Mouse (Mus musculus) skeletal muscle tissue, adult 2 months (tissue): ENCODE measurements around the gene Nsmf.

Source experiments
- DNase-seq: peaks from one replicate; pipeline ENCODE4 v3.0.0-alpha.2; 2012; ENCODE audit warnings: low read depth, low spot score

Gene Nsmf

DNA sequence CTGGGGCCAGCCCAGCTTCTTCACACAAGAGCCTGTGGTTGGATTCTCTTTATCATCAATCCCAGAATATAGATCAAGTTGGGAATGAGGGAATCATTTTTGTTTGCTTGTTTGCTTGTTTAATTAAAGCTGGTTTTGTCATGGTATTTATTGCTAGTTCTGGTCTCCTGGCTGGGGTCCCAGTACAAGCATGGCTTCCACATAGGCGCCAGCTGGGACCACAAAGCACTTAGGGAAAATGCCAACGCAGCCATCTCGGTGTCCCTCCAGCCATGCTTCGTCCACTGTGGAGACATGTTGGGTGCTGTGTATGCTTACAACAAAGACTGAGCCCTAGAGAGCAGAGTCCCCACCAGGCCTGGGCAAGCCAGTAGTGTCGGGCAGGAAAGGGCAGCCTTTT is 31.4 kb downstream of the Nsmf start:
- DNase-seq = no peak

DNA sequence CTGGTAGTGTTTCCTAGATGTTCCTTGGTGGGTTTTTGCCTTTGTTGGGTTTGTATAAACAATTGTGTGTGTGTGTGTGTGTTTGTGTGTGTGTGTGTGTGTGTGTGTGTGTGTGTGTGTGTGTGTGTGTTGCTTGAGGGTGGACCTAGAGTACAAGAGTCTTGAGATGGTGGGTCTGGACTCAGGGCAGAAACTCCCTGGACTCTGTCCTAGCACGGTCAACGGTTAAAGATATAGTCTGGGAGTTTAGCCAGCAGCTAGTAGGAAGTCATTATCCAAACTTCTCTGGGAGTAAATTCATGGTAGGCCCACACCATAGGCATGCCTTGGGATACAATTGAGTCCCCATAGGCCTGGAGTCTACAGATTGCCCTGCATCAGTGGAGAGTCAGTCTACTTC is 33.7 kb downstream of the Nsmf start:
- DNase-seq = no peak

DNA sequence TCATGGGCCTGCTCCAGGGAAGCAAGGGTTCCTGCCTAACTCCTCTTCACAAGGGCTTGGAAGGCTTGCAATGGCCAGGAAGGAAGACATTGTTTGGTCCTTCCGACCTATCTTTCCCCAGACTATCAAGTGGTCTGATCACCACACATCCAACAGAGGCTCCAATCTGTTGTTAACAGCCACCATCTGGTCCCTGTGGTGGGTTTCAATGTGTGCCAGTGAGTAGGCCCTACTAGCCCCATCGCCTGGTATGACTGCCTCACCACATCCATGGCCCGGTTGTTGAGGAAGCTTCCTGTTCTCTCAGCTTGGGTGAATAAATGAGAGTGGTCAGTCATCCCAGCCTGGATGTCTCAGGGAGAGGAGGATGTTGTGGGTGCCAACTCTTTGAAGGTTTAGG is 34.5 kb downstream of the Nsmf start:
- no peak for DNase-seq

DNA sequence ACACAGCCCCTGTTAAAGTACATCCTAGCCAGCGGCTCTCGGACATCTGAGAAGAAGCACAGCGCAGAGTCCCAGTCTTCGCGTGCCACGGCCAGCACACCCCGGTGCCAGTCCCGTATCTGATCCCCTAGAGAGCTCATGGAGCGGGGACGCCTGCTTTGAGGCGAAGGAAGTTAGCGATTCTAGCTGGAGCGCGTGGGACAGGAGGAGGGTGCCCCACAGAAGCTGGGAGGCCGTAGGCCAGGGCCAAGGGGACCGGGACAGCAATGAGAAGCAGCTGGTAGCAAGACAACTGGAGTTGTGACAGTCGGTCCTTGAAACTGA is 40.6 kb downstream of the Nsmf start:
- no peak for DNase-seq

DNA sequence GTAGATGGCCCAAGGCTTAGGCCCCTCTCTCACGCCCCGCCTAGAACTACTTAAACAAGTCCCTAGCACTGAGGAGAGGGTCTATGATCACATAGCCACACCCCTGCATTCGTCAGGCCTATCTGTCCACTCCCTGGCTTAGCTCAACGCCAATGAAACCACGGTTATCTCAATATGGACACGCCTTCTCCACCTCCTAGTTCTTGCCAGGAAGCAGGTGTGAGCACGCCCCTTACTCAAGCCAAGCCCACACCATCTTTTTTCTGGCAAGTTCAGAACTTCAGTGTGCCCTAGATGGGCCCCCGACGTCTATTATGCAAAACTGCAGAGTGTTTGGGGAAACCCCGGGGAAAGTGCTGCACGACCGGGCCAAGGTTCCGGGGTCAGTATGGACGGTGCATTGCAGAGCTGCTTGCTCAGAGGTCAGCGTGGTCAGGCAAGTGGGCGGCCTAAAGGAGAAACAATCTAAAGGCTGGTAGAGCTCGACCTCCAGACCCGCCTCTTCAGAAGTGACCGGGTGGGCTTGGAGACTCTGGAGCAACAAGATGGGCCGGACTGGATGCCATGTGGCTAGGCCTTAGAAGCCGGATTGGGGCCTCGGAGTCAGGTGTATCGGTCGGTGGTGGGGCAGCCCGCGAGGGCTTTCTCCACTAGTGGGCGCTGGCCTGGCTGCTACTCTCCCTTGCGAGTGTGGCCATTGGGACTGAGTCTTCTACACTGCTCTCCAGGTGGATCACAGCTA is 41.1 kb downstream of the Nsmf start, which contains the start of gene Noxa1:
Gene Noxa1, minus strand, starts transcription at position 41 of the 742 bp plus-strand sequence.
- DNase-seq = no peak

DNA sequence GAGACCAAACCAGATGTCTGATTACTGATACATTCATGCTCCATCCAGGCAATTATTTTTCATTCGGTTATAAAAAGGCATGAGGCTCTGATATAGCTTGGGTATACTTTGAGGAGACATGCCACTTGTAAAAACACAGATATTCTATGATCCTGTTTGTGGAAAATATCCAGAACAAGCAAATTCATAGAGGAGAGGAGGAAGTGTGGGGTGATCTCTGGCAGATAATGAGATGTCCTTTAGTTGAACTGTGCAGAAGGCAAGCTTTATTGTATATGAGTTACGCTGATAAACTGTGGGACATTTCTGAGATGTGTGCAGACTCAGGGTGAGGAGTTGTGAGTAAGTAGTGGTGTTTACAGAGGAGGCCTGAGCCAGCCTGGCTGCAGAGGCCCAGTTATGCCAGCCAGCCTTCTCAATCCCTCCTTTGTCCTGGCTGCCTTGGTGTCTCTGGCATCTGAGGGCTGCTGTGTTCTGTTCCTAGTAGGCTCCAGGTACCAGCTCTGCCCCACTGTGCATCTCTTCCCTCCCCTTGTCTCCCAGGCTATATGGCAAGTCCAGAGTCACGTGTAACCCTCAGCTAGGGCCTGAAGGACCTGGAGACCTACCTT is 44.0 kb downstream of the Nsmf start:
- no peak for DNase-seq

DNA sequence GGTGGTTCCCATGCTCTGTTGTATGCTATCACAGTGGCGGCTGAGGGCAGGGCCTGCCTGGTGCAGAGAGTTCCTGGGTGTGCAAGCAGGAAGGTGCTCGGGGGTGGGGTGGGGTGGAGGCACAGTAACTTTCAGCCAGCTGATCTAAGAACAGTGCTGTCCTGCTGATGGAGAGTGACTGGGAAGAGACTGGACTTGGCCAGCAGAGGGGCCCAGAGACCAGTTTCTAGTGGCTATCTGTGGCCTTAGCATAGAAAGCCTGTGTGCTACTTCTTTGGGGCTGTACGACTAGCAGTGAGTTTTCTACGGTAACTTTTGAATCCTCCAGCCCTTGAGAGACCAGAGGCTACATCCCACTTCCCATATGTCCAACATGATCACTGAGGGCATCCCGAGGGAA is 44.8 kb downstream of the Nsmf start:
- no peak for DNase-seq

DNA sequence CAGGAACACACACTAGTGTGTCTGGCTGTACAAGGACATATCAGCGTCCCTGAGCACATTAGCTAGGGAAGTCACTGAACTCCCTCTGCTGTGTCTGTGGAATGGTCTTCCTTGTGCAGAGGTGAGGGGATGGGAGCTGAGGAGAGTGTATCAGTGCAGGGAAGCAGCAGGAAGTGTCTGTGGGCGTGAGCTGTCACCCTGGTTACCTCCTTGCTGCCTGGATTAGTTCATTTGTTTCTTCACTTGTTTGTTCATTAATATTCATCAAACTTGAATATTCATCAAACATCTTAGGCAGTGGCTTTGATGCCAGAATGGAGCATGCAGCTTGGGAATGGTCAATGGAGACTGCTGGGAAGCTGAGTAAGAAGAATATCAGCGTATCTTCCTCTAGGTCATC is 45.5 kb downstream of the Nsmf start:
- no peak for DNase-seq

DNA sequence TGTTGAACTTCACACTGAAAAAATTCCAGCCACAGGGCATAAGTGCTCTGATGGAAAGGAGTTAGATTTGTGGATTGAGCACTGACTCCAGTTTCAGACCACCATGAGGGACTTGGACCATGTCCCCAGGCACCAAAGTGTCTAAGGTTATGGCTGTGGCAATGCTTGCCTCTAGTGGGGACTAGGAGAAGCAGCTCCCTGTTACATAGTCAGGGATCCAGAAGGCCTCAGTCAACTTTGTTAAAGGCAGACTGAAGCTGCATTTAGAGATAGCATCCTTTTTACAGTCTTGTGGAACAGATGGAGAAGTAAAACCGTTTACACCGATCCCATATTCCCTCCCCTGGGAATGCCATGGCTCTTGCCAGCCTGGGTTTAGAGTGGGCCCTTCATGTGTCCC is 50.0 kb downstream of the Nsmf start:
- DNase-seq = no peak

DNA sequence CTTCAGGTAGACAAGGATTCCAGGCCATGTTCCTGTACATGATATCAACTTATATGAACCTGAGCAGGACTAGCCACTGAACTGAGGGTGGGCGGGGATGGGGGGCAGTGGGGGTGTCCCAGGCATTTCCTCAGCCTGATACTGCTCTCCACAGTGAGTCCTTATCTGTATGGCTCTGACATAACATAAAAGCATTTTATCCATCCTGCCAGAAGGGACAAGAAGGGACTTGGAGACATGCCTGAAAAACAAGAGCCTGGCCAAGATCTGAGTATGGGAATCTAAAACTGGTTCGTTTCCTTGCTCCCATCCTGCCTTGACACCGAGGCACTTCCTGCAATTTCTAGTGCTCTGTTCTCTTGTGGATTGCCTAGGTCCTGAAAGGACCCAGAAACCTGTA is 51.9 kb downstream of the Nsmf start:
- DNase-seq = no peak

DNA sequence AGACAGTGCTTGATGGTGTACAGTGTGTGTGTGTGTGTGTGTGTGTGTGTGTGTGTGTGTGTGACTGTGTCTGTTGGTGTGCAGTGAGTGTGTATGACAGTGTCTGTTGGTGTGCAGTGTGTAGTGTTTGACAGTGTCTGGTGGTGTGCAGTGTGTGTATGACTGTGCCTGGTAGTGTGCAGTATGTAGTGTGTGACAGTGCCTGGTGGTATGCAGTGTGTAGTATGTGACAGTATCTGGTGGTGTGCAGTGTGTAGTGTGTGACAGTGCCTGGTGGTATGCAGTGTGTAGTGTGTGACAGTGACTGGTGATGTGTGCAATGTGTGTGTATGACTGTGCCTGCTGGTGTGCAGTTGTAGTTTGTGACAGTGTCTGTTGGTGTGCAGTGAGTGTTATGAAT is 55.3 kb downstream of the Nsmf start:
- no peak for DNase-seq

DNA sequence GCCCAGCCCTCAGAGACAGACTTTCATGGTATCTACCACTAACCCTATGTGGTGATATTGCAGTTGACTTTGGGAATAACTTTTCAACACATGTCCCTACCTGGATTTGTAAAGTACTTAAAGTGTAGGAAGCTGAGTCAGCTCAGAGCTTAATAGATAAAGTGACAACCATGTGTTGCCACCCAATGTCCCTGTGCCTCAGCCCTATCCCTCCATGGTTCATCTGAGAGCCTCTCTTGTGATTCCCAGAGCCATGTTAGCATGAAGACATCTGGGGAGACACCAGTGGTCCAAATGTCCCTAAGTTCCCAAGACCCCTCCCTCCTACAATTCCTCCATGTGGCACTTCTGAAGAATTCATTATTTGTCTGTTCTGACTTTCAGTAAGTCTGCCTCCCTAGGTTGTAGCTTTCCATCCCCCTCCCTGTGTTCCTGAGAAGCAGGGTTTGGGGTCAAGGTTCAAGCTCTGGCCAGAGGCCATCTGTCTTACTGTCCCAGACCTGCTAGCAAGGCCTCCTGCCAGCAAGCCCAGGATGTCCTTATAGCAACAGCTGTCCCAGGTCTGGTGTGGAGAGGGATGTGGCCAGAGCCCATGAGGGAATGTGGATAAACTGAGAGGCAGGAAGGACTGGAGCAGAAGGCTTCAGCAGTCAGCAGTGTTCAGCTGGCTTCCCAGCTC is 56.5 kb downstream of the Nsmf start:
- DNase-seq = no peak

DNA sequence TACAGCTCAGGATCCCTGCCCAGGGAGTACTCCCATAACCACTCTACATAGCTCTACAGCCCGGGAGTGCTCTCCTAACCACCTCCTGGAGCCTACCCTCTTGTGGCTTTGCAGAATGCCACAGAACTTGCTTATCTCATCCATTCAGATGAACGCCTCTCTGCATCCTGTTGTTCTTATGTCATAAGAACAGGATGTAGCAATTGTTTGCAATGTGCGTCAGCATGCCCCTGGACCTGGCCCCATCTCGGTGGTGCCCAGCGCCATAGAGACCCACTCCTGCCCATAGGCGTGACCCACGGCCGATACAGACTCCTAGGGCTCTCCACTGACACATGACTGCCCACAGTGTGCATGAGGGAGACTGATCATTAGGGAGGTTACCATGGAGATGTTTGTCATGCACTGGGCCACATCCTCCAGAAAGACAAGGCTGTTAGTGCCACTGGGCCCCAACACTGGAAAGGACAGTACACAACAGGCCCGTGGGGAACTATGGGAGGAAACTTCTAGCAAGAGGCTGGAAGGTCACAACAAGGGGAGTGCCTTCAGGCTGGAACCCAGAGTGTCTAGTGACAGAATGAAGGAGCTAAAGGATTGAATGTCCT is 57.1 kb downstream of the Nsmf start:
- no peak for DNase-seq
